In the genomic region with DNA sequence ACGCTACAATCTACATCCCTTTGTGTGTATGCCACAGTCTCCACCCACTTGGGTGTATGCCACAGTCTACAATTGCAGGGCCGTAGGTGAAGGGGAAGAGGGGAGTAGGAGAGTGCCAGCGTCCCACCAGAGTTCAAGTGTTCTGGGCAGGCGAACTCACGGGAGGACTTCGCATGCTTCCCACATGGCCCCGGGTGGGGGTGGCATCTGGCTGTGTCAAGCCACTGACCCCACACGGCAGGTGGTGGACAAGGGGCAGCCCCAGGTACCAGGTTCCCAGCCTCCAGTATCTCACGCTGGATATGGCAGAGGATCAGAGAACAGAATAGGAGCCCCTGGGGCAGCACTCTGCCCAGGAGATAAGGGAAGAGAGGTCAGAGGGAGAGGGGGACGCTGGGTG, we compare ENCODE assay signal across 26 mouse cellular contexts.
"Had no signal": no experiment of that assay in that cellular context is flagged by ENCODE, and none has a peak within 500 bp of the region (broad histone marks: within the 10 kb centered on the region; RNA-seq: fewer than 3 reads in every experiment).

No protein-coding gene starts in this region.

- H3K27me3 ChIP-seq: heart, embryonic 12.5 days; hindbrain, embryonic 13.5 days; hindbrain, embryonic 15.5 days; kidney, embryonic 15.5 days; limb, embryonic 12.5 days; liver, embryonic 13.5 days had no signal

- ATAC-seq: hindbrain, postnatal 0 days; intestine, embryonic 16.5 days had no signal

- H3K4me3 ChIP-seq: gastrocnemius, adult 2 months; heart, adult 2 months; heart, embryonic 10.5 days; heart, embryonic 12.5 days; hindbrain, embryonic 13.5 days; hindbrain, embryonic 15.5 days; kidney, embryonic 15.5 days; left cerebral cortex, adult 2 months; limb, embryonic 10.5 days; limb, embryonic 12.5 days; liver, embryonic 13.5 days had no signal

- H3K9ac ChIP-seq: heart, embryonic 12.5 days; hindbrain, embryonic 13.5 days; hindbrain, embryonic 15.5 days; kidney, embryonic 15.5 days; limb, embryonic 12.5 days; liver, embryonic 13.5 days had no signal

- H3K27ac ChIP-seq: gastrocnemius, adult 2 months; heart, adult 2 months; heart, embryonic 10.5 days; hindbrain, embryonic 13.5 days; hindbrain, embryonic 15.5 days; hindbrain, postnatal 0 days; kidney, embryonic 15.5 days; kidney, postnatal 0 days; limb, embryonic 10.5 days; limb, embryonic 12.5 days; liver, embryonic 13.5 days had no signal

- DNase-seq: gastrocnemius, adult 2 months; gastrocnemius, postnatal 10 days; gastrocnemius, postnatal 25 days; heart, adult 2 months; heart, postnatal 10 days; heart, postnatal 36 days; kidney, adult 11 months; kidney, adult 2 months; kidney, adult 9 months; kidney, postnatal 14 days; kidney, postnatal 36 days; layer of hippocampus, adult 9-11 months; liver; liver, embryonic 13.5 days had no signal

- H3K9me3 ChIP-seq: heart, embryonic 10.5 days; heart, embryonic 12.5 days; hindbrain, embryonic 13.5 days; hindbrain, embryonic 15.5 days; kidney, embryonic 15.5 days; limb, embryonic 10.5 days; limb, embryonic 12.5 days; liver, embryonic 13.5 days had no signal

- H3K36me3 ChIP-seq: heart, embryonic 10.5 days; heart, embryonic 12.5 days; hindbrain, embryonic 13.5 days; hindbrain, embryonic 15.5 days; kidney, embryonic 15.5 days; limb, embryonic 10.5 days; limb, embryonic 12.5 days; liver, embryonic 13.5 days had no signal

- H3K4me2 ChIP-seq: heart, embryonic 12.5 days; hindbrain, embryonic 13.5 days; hindbrain, embryonic 15.5 days; kidney, embryonic 15.5 days; limb, embryonic 12.5 days; liver, embryonic 11.5 days; liver, embryonic 13.5 days had no signal

- H3K4me1 ChIP-seq: hindbrain, embryonic 13.5 days; hindbrain, embryonic 15.5 days; kidney, embryonic 15.5 days; limb, embryonic 10.5 days; limb, embryonic 12.5 days had no signal
